Mouse (Mus musculus) CD4-positive helper T cell, adult 2 months (primary cell): Measurements from ENCODE around the gene Gys1.

ENCODE experiments used
- DNase-seq: peaks from one replicate; pipeline ENCODE4 v3.0.0-alpha.2; 2012; ENCODE audit warnings: low read depth, missing footprints, low spot score

Gys1 gene

GRCm38 (mm10) chr7:45413864-45414739, 20.5 kb upstream of the Gys1 start:
- peak; percentile 25 for DNase-seq

- no peak for DNase-seq
These were observed 19.9 kb upstream of the Gys1 start for GRCm38 (mm10) chr7:45414740-45415224.

GRCm38 (mm10) chr7:45415636-45416035, 19.0 kb upstream of the Gys1 start:
- DNase-seq, result peak; percentile 72

GRCm38 (mm10) chr7:45417962-45418492, 16.6 kb upstream of the Gys1 start:
- DNase-seq, result no peak

GRCm38 (mm10) chr7:45419859-45420614, 14.6 kb upstream of the Gys1 start:
- no peak for DNase-seq

GRCm38 (mm10) chr7:45420615-45420919, 14.1 kb upstream of the Gys1 start, which contains the start of gene Lhb:
Gene Lhb (plus strand): TSS chr7:45420820.
- no peak for DNase-seq

- no peak for DNase-seq
These were observed 13.4 kb upstream of the Gys1 start for GRCm38 (mm10) chr7:45421194-45421593.

- no peak for DNase-seq
These were observed 8.1 kb upstream of the Gys1 start for GRCm38 (mm10) chr7:45426556-45426955.

GRCm38 (mm10) chr7:45433835-45434202, 825 bp upstream of the Gys1 start:
- DNase-seq, result no peak

GRCm38 (mm10) chr7:45435038-45435437, 394 bp downstream of the Gys1 start:
- DNase-seq, result no peak

- DNase-seq, result no peak
These were observed 1.8 kb downstream of the Gys1 start for GRCm38 (mm10) chr7:45436444-45436843.

GRCm38 (mm10) chr7:45437046-45437445, 2.4 kb downstream of the Gys1 start:
- DNase-seq, result no peak

- no peak for DNase-seq
These were observed 3.1 kb downstream of the Gys1 start, which contains the start of gene Ruvbl2 for GRCm38 (mm10) chr7:45437521-45438276. Gene Ruvbl2 (minus strand): TSS chr7:45438096.

GRCm38 (mm10) chr7:45443526-45444420, 9.1 kb downstream of the Gys1 start:
- no peak for DNase-seq

- no peak for DNase-seq
These were observed 11.9 kb downstream of the Gys1 start for GRCm38 (mm10) chr7:45446589-45446988.

GRCm38 (mm10) chr7:45447325-45447990, 12.8 kb downstream of the Gys1 start:
- peak; percentile 66 for DNase-seq

GRCm38 (mm10) chr7:45449974-45450373, 15.3 kb downstream of the Gys1 start:
- DNase-seq, result no peak

GRCm38 (mm10) chr7:45451344-45451982, 16.8 kb downstream of the Gys1 start:
- peak; percentile 83 for DNase-seq

GRCm38 (mm10) chr7:45454971-45455370, 20.3 kb downstream of the Gys1 start:
- no peak for DNase-seq
